Mouse (Mus musculus) kidney, adult 2 months (tissue): ENCODE results near the gene Bcat2. TPM values are rescaled to one million over a fixed set of nuclear protein-coding genes. Genes with fewer than 3 reads are reported as not detected.

Experiments
- DNase-seq: peaks from one replicate; pipeline ENCODE4 v3.0.0; 2021
- H3K27ac ChIP-seq: fragments of 200-500 bp; 2 replicates; pipeline ENCODE4 v1.5.1; 2012; ENCODE audit warnings: low read depth, low read length, control low read depth, inconsistent platforms; ENCODE audit not compliant: insufficient read depth
- H3K27me3 ChIP-seq: fragments of 200-500 bp; replicated peaks from 2 replicates; pipeline ENCODE4 v1.6.1; 2012; ENCODE audit warnings: mild to moderate bottlenecking, moderate library complexity, low read length, inconsistent platforms; ENCODE audit not compliant: control insufficient read depth, insufficient read depth
- H3K36me3 ChIP-seq: fragments of 200-500 bp; 2 replicates; pipeline ENCODE4 v1.6.1; 2012; ENCODE audit warnings: mild to moderate bottlenecking, moderate library complexity, low read length, inconsistent platforms; ENCODE audit not compliant: control insufficient read depth, insufficient read depth
- H3K4me1 ChIP-seq: fragments of 200-500 bp; 2 replicates; pipeline ENCODE4 v1.6.1; 2011; ENCODE audit warnings: low read length; ENCODE audit not compliant: control insufficient read depth, insufficient read depth
- H3K4me3 ChIP-seq: fragments of 200-500 bp; 2 replicates; pipeline ENCODE4 v1.5.1; 2011; ENCODE audit warnings: mild to moderate bottlenecking, low read depth, low read length, control low read depth; ENCODE audit not compliant: insufficient read depth
- CTCF ChIP-seq: fragments of 200-500 bp; conservative IDR thresholded peaks from 2 replicates; pipeline ENCODE4 v1.5.1; 2011; ENCODE audit warnings: low read depth, mild to moderate bottlenecking, control low read depth, low read length, moderate library complexity, mixed read lengths; ENCODE audit not compliant: insufficient read depth, insufficient read length
- POLR2A ChIP-seq: fragments of 200-500 bp; IDR thresholded peaks from one replicate; pipeline ENCODE4 v1.6.1; 2011; ENCODE audit warnings: low read depth, low read length, control low read depth
- WGBS: fragments of 180-500 bp; shearing (Covaris S2); methylation state at CpG from one replicate; pipeline ENCODE4 v1.1.7; 2018; 5-methylcytosine and 5-hydroxymethylcytosine counted together
- polyA plus RNA-seq: library from polyadenylated mRNA; depleted of rRNA; stranded (reverse); fragments of >200 nt; gene quantifications from 2 replicates; pipeline ENCODE4 v1.2.3, GENCODE M21; 2012

Gene Bcat2
- polyA plus RNA-seq, 1 experiment, result 185 TPM

DNA sequence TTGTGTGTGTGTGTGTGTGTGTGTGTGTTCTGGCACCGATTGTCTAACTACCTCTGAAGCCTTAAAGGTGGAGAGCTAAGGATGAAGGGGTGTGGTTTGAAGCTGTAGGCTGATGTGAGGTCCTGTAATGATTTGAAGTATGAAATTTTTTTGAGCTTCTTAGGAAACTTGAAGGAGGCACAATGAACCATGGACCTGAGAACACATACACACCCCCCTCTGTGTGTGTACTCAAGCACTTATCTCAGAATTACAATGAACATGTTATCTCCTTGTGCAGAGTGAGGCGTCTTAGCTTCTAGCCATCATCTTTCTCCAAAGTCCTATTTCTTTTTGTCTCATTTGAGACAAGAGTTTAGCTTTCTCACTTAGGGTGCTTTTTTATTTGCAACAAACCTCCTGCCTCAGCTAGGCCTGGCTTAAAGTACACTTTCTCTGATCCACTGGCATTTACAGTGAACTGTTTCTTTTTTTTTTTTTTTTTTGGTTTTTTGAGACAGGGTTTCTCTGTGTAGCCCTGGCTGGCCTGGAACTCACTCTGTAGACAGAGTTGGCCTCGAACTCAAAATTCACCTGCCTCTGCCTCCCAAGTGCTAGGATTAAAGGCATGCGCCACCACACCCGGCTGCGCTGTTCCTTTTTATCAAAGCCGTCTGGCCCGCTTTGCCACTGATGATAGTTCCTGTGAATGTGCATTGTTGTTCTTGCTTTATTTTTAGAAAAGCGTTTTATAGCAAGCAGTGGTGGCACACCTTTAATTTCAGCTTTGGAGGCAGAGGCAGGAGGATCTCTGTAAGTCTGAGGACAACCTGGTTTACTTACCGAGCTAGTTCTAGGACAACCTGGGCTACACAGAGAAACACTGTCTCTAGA, 1.1 kb upstream of the Bcat2 start:
- H3K36me3 ChIP-seq, result no peaks in the 10 kb centered on the region
- no peak for TF ChIP-seq POLR2A
- DNase-seq, result no peak
- peaks cover 34% of the 10 kb centered on the region for H3K4me1 ChIP-seq
- no peaks in the 10 kb centered on the region for H3K27me3 ChIP-seq
- peak overlapping the region; percentile 87 for H3K27ac ChIP-seq
- H3K4me3 ChIP-seq, result no peak overlapping the region
- 79% methylated on average over 10 of the region's 10 CpGs for WGBS

DNA sequence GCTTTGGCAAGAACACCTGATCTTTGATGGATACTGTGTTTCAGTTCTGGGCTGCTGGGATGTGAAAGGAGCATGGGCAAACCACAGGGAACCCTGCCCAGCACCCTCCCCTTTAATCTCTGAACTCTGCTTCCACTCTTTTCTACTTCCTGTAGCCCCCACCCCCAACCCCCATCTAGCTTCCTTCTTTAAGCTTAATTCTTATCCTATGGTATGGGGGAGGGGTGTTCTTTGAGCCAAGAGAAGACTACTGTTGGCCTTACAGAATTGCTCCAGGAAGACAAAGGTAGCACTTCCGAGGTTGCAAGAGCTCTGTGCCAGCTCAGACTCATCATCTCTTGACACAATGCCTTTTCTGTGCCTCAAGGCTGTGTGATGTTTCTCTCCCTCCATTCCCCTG, 2.0 kb downstream of the Bcat2 start:
- no peak for DNase-seq
- 39% methylated on average over 1 of the region's 1 CpGs for WGBS
- H3K27me3 ChIP-seq, result no peaks in the 10 kb centered on the region
- H3K27ac ChIP-seq, result peak overlapping the region; percentile 84; the same call in 1 of the 2 replicates
- TF ChIP-seq POLR2A, result no peak
- TF ChIP-seq CTCF, result no peak
- H3K36me3 ChIP-seq, result no peaks in the 10 kb centered on the region
- no peak overlapping the region for H3K4me3 ChIP-seq
- H3K4me1 ChIP-seq, result peaks cover 43% of the 10 kb centered on the region

DNA sequence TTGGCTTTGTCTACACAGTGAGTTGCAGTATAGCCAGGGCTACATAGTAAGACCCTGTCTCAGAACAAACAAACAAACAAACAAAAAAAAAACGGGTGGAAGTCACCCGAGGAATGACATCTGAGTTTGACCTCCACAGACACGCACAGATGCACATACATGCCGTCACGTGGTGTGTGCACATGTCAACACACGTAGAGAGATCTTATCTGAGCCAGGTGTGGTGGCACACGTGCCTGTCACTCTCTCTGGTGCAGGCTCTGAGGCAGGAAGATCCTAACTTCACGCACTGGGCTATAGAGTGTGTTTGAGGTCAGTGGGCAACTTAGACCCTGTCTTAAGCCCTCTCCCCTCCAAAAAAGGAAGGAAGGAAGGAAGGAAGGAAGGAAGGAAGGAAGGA, 4.0 kb downstream of the Bcat2 start:
- H3K36me3 ChIP-seq, result no peaks in the 10 kb centered on the region
- DNase-seq, result peak; percentile 56
- no peak for TF ChIP-seq CTCF
- no peak for TF ChIP-seq POLR2A
- peak overlapping the region; percentile 77 for H3K4me3 ChIP-seq
- peaks cover 34% of the 10 kb centered on the region for H3K4me1 ChIP-seq
- H3K27me3 ChIP-seq, result no peaks in the 10 kb centered on the region
- peak overlapping the region; percentile 98 for H3K27ac ChIP-seq
- WGBS, result 20% methylated on average over 8 of the region's 8 CpGs

DNA sequence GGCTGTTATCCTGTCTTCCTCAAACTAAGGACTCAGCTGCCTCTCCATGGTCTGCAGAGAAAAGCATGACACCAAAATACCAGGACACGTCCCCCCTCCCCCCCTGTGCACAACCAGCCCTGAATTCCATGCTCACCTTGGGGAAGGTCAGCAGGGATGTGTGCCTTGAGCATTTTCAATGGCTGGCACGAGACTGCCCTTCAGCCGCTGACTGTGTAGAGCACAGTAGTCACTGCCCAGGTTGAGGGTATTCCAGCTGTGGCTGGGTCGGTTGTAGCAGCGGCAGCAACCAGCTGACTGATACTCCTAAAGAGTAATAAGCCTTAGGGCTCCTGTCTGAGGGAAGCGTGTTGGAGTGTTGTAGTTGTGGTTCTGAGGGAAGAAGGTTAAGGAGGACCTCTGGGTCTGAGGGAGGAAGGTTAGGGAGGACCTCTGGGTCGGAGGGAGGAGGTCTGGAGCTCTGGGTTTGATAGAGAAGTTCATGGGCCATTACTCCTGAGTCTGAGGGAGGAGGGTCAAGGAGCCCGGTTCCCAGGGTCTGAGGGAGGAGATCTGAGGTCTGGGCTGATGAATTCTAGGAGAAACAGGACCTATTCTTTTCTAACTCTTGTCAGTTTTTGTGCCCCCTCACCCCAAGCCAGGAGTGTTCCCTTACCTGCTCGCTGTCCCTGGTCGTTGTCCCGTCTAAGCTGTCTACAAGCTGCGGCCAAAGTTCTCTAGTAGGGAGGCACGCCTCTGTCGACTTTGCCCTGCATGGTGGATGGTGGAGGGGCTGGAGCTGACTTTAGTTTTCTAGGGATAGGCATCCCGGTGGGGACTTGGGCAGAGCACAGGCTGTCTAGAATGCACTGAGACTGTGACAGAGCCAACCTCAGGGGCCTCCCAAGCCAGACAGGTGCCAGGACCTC, 4.8 kb downstream of the Bcat2 start:
- DNase-seq, result peak; percentile 91
- Histone ChIP-seq H3K27me3 (no peaks in the 10 kb centered on the region), H3K4me3 (peak overlapping the region; percentile 77), H3K4me1 (peaks cover 34% of the 10 kb centered on the region), H3K27ac (peak overlapping the region; percentile 98), H3K36me3 (no peaks in the 10 kb centered on the region)
- 39% methylated on average over 15 of the region's 15 CpGs for WGBS
- TF ChIP-seq POLR2A (peak; percentile 83), CTCF (no peak)

DNA sequence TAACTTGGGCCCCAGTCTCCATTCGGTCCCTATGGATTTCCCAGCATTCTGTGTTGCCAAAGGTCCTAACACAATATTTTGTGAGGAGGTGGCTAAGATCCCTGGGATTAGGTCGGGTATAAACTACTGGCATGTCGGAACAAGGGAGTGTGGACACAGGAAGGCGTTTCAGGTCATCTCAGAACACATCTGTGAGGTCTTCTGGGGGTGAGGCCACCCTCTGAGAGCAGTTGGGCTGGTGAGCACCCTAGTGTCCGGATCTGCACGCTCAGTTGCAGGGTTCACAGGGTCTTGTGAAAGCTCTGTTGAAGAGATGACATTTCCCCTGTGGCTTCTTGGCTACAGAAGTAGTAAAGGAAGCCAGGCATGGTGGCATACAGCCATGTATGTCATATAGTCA, 16.0 kb downstream of the Bcat2 start:
- DNase-seq, result no peak
- Histone ChIP-seq H3K36me3 (no peaks in the 10 kb centered on the region; the same call in 1 of the 2 replicates), H3K4me3 (no peak overlapping the region), H3K27me3 (no peaks in the 10 kb centered on the region), H3K27ac (no peak overlapping the region), H3K4me1 (no peaks in the 10 kb centered on the region; the same call in 1 of the 2 replicates)
- TF ChIP-seq CTCF (no peak), POLR2A (no peak)
- 94% methylated on average over 6 of the region's 6 CpGs for WGBS

DNA sequence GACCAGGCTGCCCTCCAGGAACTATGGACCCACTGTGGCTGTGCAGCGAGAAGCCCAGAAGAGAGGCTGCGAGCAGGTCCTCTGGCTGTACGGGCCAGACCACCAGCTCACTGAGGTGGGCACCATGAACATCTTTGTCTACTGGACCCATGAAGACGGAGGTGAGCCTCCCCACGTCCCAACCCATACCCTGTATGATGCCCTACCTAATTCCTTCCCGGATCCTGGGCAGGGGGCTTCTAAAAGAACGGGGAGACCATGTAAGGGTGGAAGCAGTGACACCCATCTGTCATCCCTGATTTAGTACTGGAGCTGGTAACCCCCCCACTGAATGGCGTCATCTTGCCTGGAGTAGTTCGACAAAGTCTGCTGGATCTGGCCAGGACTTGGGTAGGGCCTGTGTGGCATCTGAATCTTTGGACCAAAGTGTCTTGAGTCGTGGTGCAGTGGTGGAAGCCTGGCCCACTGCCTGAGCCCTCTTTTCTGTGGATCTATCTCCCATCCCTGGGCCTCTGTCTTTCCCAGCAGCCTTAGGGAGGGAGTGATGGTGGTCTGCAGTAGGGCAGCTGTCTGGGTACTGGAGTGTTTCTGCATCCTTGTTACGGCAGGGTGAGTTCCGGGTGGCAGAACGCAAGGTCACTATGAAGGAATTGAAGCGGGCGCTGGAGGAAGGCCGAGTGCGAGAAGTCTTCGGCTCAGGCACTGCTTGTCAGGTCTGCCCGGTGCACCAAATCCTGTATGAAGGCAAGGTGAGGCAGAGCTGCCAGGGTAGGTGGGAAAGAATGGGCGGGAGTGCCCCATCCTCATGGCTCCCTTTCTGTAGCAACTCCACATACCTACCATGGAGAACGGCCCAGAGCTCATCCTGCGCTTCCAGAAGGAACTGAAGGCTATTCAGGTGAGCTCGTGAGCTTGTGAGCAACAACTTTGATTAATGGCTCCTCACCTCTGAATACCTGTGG, 18.0 kb downstream of the Bcat2 start:
- no peak overlapping the region for H3K4me3 ChIP-seq
- H3K4me1 ChIP-seq, result no peaks in the 10 kb centered on the region; the same call in 1 of the 2 replicates
- no peaks in the 10 kb centered on the region; the same call in 1 of the 2 replicates for H3K36me3 ChIP-seq
- no peaks in the 10 kb centered on the region for H3K27me3 ChIP-seq
- no peak for DNase-seq
- 84% methylated on average over 23 of the region's 23 CpGs for WGBS
- no peak for TF ChIP-seq CTCF
- no peak for TF ChIP-seq POLR2A
- H3K27ac ChIP-seq, result no peak overlapping the region
